Mouse (Mus musculus) heart, postnatal 14 days (tissue): ENCODE measurements around the gene Gm9903. TPM values are rescaled to one million over a fixed set of nuclear protein-coding genes. Genes with fewer than 3 reads are reported as not detected.

Source experiments
- DNase-seq, 2 experiments: peaks; one replicate each; pipeline ENCODE4 v3.0.0; 2021 to 2022
- intact Hi-C: fragments of 180-260 bp; cut with DNase I; formaldehyde crosslinking; loops from one replicate; pipeline ENCODE4 v1.15.1; 2025
- total RNA-seq, 2 experiments: library from RNA; stranded (reverse); gene quantifications; 2 replicates each; pipeline ENCODE4 v1.2.3; 2021

The Gm9903 gene
- total RNA-seq, 2 experiments from 2014 or later = 1.4 TPM

- intact Hi-C loops = no loop called here
- no peak for DNase-seq
Observed at GRCm38 (mm10) chr5:33637606-33638350, 8.1 kb downstream of the Gm9903 start.

GRCm38 (mm10) chr5:33638826-33639225, 9.1 kb downstream of the Gm9903 start:
- intact Hi-C loops = no loop called here
- DNase-seq = no peak

DNA sequence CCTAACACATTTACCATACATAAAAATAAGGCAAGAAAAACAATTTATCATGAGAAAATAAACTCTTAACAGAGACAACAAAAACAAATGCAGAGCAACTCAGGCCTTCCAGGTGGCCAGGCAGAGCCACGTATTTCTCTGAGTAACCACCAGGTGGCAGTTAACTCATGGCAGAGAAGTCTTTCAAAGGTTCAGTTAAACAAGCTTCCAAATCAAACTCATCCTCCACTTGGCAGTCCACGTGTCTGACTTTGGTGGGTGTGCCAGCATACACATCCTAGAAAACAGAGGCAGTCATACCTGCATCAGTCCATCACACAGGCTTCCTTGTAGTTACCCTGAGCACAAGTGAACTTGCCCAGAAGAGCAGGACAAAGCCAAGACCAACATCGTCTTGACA, 10.9 kb downstream of the Gm9903 start:
- intact Hi-C loops = no loop called here
- DNase-seq = peak; percentile 35 to 67

DNA sequence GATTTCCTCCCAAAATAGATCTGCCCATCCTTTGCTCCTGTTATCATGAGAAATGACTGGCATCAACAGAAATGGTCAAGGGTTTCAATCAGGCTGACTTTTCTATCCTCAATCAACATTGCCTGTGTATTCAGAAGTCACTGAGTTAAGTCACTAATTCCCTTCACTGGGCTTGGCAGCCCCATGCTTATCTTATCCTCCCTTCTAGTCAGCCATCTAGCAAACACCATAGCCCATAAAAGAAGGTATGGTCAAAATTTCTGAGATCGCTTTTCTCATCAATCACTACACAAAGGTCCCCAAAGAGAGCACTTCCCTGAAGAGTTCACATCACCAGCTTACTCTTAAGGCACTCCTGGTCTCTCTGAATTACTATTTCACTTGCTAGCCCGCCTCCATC, 21.3 kb downstream of the Gm9903 start:
- intact Hi-C loops = loop anchor here (10.0 kb wide), 1 partner anchor 284 kb away; the partner anchor contains the start of gene Nelfa
- no peak for DNase-seq

GRCm38 (mm10) chr5:33651541-33651920, 21.8 kb downstream of the Gm9903 start:
- DNase-seq = no peak
- intact Hi-C loops = loop anchor here (10.0 kb wide), 1 partner anchor 283 kb away; the partner anchor contains the start of gene Nelfa

DNA sequence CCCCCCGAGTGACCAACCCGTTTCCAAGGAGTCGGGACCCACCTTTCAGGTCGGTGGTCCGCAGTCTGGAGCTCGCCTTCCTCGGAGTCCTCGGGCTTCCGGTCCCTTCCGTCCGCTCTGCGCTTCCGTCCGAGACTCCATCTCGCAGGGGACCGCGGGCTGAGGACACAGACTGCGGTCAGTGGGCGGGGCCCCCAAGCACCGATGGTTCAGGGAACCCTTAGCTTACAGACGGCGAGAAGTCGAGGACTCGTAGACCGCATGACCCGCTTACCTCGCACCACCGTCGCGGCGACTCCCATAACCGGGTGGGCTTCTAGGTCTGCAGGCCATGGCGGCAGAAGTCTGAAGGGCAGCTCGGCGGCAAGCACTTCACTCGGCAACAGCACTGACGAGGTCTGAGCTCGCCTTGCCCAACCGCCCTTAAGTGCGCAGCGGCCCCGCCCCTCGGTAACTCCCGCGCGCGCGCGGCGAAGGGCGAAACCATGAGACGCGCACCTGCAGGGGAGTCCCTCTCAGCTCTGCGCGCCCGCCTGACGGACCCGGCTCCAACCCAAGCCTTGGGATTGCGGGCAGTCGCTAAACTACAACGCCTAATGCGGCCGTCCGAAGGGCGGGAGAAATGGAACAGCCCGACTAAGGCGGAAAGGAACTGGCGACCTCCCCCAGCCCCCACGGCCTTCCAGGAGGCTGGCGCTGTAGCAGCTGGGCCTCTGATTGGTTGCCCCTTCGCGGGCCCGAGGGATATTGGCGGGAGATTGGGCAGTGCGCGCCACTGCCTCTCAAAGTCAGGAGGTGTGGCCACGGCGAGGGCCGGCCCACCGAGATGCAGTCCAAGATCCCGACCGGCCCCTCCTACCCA, 22.4 kb downstream of the Gm9903 start, which contains the start of gene Slbp:
Gene Slbp (minus strand): TSS at position 654 of the 862 bp plus-strand sequence.
- peak; percentile 94 to 97 for DNase-seq
- intact Hi-C loops = loop anchor here (10.0 kb wide), 1 partner anchor 283 kb away; the partner anchor contains the start of gene Nelfa

GRCm38 (mm10) chr5:33652783-33653173, 23.1 kb downstream of the Gm9903 start:
- no peak for DNase-seq
- intact Hi-C loops = loop anchor here (10.0 kb wide), 1 partner anchor 282 kb away; the partner anchor contains the start of gene Nelfa

DNA sequence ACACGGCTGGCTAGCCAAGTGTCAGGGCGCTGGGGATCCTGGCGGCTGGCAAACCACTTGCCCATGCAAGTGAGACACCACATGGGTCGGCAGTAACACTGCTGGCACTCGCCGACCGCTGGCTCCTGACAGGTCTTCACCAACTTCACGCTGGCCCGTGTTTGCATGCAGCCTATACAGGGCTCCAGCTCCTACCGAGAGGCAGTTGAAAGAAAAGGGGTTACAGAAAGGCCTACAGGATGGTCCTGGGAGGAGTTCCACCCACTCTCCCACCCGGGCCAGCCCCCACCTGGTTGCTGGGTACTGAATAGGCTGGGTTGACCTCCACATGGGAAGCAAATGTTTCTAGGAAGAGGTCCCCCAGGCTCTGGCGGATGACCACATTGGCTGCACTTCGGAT, 24.7 kb downstream of the Gm9903 start:
- intact Hi-C loops = loop anchor here (10.0 kb wide), 1 partner anchor 280 kb away; the partner anchor contains the start of gene Nelfa
- no peak for DNase-seq

GRCm38 (mm10) chr5:33655251-33655840, 25.6 kb downstream of the Gm9903 start:
- intact Hi-C loops = loop anchor here (10.0 kb wide), 1 partner anchor 279 kb away; the partner anchor contains the start of gene Nelfa
- no peak for DNase-seq

DNA sequence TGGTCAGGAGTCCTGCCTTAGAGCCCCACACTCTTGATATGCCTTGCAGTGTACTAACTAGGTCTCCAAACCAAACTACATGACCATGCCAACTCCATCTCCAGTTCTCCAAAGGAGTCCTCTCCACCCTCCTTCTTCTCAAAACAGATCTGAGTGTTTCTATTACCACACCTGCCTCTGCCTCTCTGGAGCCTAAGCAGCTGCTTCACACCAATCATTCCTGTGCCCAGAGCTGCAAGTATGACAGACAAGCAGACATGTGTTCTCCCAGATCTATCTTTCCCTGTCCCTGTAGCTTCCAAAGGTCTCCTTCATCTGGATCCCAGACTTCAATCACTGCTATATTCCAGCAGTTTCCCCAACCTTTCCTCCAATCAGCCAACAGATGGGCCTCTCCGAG, 27.0 kb downstream of the Gm9903 start:
- no peak for DNase-seq
- intact Hi-C loops = loop anchor here (10.0 kb wide), 1 partner anchor 278 kb away; the partner anchor contains the start of gene Nelfa

- DNase-seq = no peak
- intact Hi-C loops = loop anchor here (10.0 kb wide), 1 partner anchor 277 kb away; the partner anchor contains the start of gene Nelfa
Observed at GRCm38 (mm10) chr5:33657251-33657786, 27.6 kb downstream of the Gm9903 start.

- peak; percentile 95 to 96 for DNase-seq
- intact Hi-C loops = loop anchor here (10.0 kb wide), 1 partner anchor 277 kb away; the partner anchor contains the start of gene Nelfa
Observed at GRCm38 (mm10) chr5:33657787-33658663, 28.3 kb downstream of the Gm9903 start, which contains the start of the genes Tacc3 and Tmem129. TSS of gene Tacc3 (plus strand) at chr5:33658128. TSS of gene Tmem129 (minus strand) at chr5:33658416.

GRCm38 (mm10) chr5:33658664-33659050, 28.9 kb downstream of the Gm9903 start:
- intact Hi-C loops = loop anchor here (10.0 kb wide), 1 partner anchor 276 kb away; the partner anchor contains the start of gene Nelfa
- DNase-seq = peak in 1 of 2 experiments; percentile 23

GRCm38 (mm10) chr5:33668223-33668622, 38.5 kb downstream of the Gm9903 start:
- DNase-seq = peak in 1 of 2 experiments; percentile 54
- intact Hi-C loops = no loop called here

GRCm38 (mm10) chr5:33671659-33672058, 41.9 kb downstream of the Gm9903 start:
- intact Hi-C loops = no loop called here
- DNase-seq = no peak

DNA sequence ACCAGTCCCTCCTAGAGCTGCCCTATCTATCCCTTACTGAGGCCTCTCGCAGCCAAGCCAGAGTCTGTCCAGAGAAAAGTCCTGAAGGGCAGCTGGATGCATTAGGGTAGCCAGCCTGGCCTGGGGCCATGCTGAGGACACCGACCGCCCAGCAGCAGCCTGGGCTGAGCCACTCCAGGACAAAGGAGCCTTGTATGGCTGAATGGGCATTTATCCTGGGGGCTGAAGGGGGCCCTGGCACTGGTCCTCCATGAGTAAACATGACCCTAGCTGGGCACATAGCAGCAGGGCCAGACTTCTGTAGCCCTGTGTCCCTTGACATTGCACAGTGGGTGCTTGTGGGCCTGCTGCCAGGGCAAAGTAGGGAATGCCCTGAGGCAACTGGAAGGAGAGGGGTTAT, 44.7 kb downstream of the Gm9903 start:
- DNase-seq = peak in 1 of 2 experiments; percentile 42
- intact Hi-C loops = no loop called here

GRCm38 (mm10) chr5:33675964-33676363, 46.2 kb downstream of the Gm9903 start:
- DNase-seq = peak; percentile 59 to 62
- intact Hi-C loops = no loop called here

- DNase-seq = no peak
- intact Hi-C loops = no loop called here
Observed at GRCm38 (mm10) chr5:33678244-33678643, 48.5 kb downstream of the Gm9903 start.

- no peak for DNase-seq
- intact Hi-C loops = no loop called here
Observed at GRCm38 (mm10) chr5:33681044-33681443, 51.3 kb downstream of the Gm9903 start.
